ENCODE assay signal across 8 mouse cellular contexts in genomic region chr17:83273636-83274035, GRCm38 (mm10). TPM values are rescaled to one million over a fixed set of nuclear protein-coding genes. Genes with fewer than 3 reads are reported as not detected.
A peak's percentile ranks its signal among the peaks of the same experiment; 100 is the strongest.
DNase-seq lines count a peak whose midpoint lies in the region; ATAC-seq lines count a peak whose summit lies in the region.

No protein-coding gene starts in this region.

- H3K27me3 ChIP-seq in hindbrain, embryonic 13.5 days, result peaks cover 22% of the 10 kb centered on the region
- H3K27me3 ChIP-seq in hindbrain, embryonic 16.5 days (replicated peaks; ENCODE audit: control insufficient read depth, insufficient read depth, low read length), result no peaks in the 10 kb centered on the region; the same call in 1 of the 2 replicates
- H3K27me3 ChIP-seq in heart, embryonic 15.5 days, result no peaks in the 10 kb centered on the region

- 17% methylated on average over 9 of the region's 9 CpGs for WGBS in hindbrain, embryonic 13.5 days
- 28% methylated on average over 9 of the region's 9 CpGs for WGBS in hindbrain, embryonic 16.5 days
- 26% methylated on average over 9 of the region's 9 CpGs for WGBS in heart, embryonic 15.5 days
- WGBS in macrophage (ENCODE audit: missing documents), result 56% methylated on average over 9 of the region's 9 CpGs

- no peaks in the 10 kb centered on the region for H3K79me2 ChIP-seq in macrophage (ENCODE audit: inconsistent target)

- H3K9ac ChIP-seq in hindbrain, embryonic 13.5 days, result peak overlapping the region; percentile 24; the same call in 1 of the 2 replicates
- H3K9ac ChIP-seq in hindbrain, embryonic 16.5 days (ENCODE audit: low read depth, low read length), result no peak overlapping the region; the same call in 1 of the 2 replicates
- no peak overlapping the region for H3K9ac ChIP-seq in heart, embryonic 15.5 days

- DNase-seq in kidney, postnatal 10 days, result peak; percentile 59
- DNase-seq in right cerebral cortex, postnatal 25 days, result no peak
- DNase-seq in Muller cell, postnatal 12 days (ENCODE audit: inconsistent ontology term), result no peak
- no peak for DNase-seq in right cerebral cortex, postnatal 14 days

- ATAC-seq in hindbrain, embryonic 13.5 days (ENCODE audit: low FRiP score), result no peak
- no peak for ATAC-seq in hindbrain, embryonic 16.5 days
- no peak for ATAC-seq in heart, embryonic 15.5 days (replicated peaks; ENCODE audit: insufficient number of reproducible peaks, insufficient read depth, low FRiP score, low read depth)

- no peak overlapping the region for H3K4me3 ChIP-seq in hindbrain, embryonic 13.5 days
- no peak overlapping the region for H3K4me3 ChIP-seq in hindbrain, embryonic 16.5 days (ENCODE audit: low read length)
- no peak overlapping the region for H3K4me3 ChIP-seq in heart, embryonic 15.5 days
- H3K4me3 ChIP-seq in macrophage (ENCODE audit: inconsistent target), result no peak overlapping the region

- peaks cover 35% of the 10 kb centered on the region for H3K4me1 ChIP-seq in hindbrain, embryonic 13.5 days (replicated peaks)
- peaks cover 20% of the 10 kb centered on the region for H3K4me1 ChIP-seq in hindbrain, embryonic 16.5 days (ENCODE audit: control insufficient read depth, insufficient read depth, low read depth, low read length)
- peaks cover 35% of the 10 kb centered on the region for H3K4me1 ChIP-seq in heart, embryonic 15.5 days (replicated peaks)

- no peak overlapping the region for H3K27ac ChIP-seq in hindbrain, embryonic 13.5 days
- H3K27ac ChIP-seq in hindbrain, embryonic 16.5 days (ENCODE audit: low read depth, low read length), result no peak overlapping the region
- no peak overlapping the region for H3K27ac ChIP-seq in heart, embryonic 15.5 days
- H3K27ac ChIP-seq in macrophage, result peak overlapping the region; percentile 61

- no peaks in the 10 kb centered on the region for H3K36me3 ChIP-seq in hindbrain, embryonic 13.5 days
- H3K36me3 ChIP-seq in hindbrain, embryonic 16.5 days (ENCODE audit: control insufficient read depth, insufficient read depth, low read length), result no peaks in the 10 kb centered on the region
- no peaks in the 10 kb centered on the region for H3K36me3 ChIP-seq in heart, embryonic 15.5 days
- H3K36me3 ChIP-seq in macrophage (ENCODE audit: inconsistent target), result no peaks in the 10 kb centered on the region

- H3K4me2 ChIP-seq in hindbrain, embryonic 13.5 days, result peak overlapping the region; percentile 19; the same call in 1 of the 2 replicates
- no peak overlapping the region; the same call in 1 of the 2 replicates for H3K4me2 ChIP-seq in hindbrain, embryonic 16.5 days (ENCODE audit: low read length)
- peak overlapping the region; percentile 29; the same call in 1 of the 2 replicates for H3K4me2 ChIP-seq in heart, embryonic 15.5 days

- H3K9me3 ChIP-seq in hindbrain, embryonic 13.5 days, result no peaks in the 10 kb centered on the region
- no peaks in the 10 kb centered on the region for H3K9me3 ChIP-seq in hindbrain, embryonic 16.5 days (ENCODE audit: control insufficient read depth, low read length)
- no peaks in the 10 kb centered on the region for H3K9me3 ChIP-seq in heart, embryonic 15.5 days (replicated peaks)

RNA-seq across cellular contexts. Expression of gene Pkdcc, which starts 58.5 kb away (rescaled TPM):
- polyA plus RNA-seq in hindbrain, embryonic 13.5 days (2015; fragmentation: Nextera tagmentation; extraction: Ambion mirVana), result 4.4 and 5.7 TPM in 2 replicates
- polyA plus RNA-seq in hindbrain, embryonic 16.5 days (2015; fragmentation: Nextera tagmentation; extraction: Ambion mirVana), result 5.0 and 5.1 TPM in 2 replicates
- 10.7 and 20.2 TPM in 2 replicates for polyA plus RNA-seq in heart, embryonic 15.5 days (2015; fragmentation: Nextera tagmentation; extraction: Ambion mirVana)
- 10 to 100 TPM in 10 of 26 experiments, 1 to 10 TPM in 16; 1.9 to 21.1 (median 6.4) TPM for total RNA-seq in macrophage (2018; cell fraction: chromatin; rRNA removed)
- total RNA-seq in macrophage (2018; cell fraction: cytosol; rRNA removed), result 1 to 10 TPM; 1.2 to 9.1 (median 3.8) TPM
- total RNA-seq in macrophage (2018; cell fraction: nucleus; rRNA removed), result 10 to 100 TPM in 9 of 26 experiments, 1 to 10 TPM in 17; 2.1 to 17.7 (median 7.1) TPM
- polyA plus RNA-seq in macrophage (2018), result 4.2 to 8.3 TPM (median 4.4 TPM) in 3 replicates
